Mouse (Mus musculus) forebrain, postnatal 0 days (tissue): ENCODE measurements around the gene Npcd. TPM values are rescaled to one million over a fixed set of nuclear protein-coding genes. Genes with fewer than 3 reads are reported as not detected.
A peak's percentile ranks its signal among the peaks of the same experiment; 100 is the strongest.

ENCODE experiments used
- ATAC-seq: fragments of 200-750 bp; cut with Nextera tagmentation; 2 replicates; pipeline ENCODE4 v1.8.0; 2017; ENCODE audit warnings: mild to moderate bottlenecking, moderate library complexity
- DNase-seq: peaks from one replicate; pipeline ENCODE4 v3.0.0-alpha.2; 2015
- H3K27ac ChIP-seq: fragments of 300-500 bp; sonication (generic); 2 replicates; pipeline ENCODE4 v1.5.1; 2014; ENCODE audit warnings: low read depth, mild to moderate bottlenecking, antibody characterized with exemption, low read length, moderate library complexity, mixed read lengths
- H3K27me3 ChIP-seq: fragments of 300-500 bp; sonication (generic); 2 replicates; pipeline ENCODE4 v1.6.1; 2014; ENCODE audit warnings: mild to moderate bottlenecking, low read length, mixed read lengths; ENCODE audit not compliant: insufficient read depth
- H3K36me3 ChIP-seq: fragments of 300-500 bp; sonication (generic); 2 replicates; pipeline ENCODE4 v1.6.1; 2014; ENCODE audit warnings: mild to moderate bottlenecking, moderate library complexity; ENCODE audit not compliant: insufficient read depth
- H3K4me1 ChIP-seq: fragments of 300-500 bp; sonication (generic); 2 replicates; pipeline ENCODE4 v1.6.1; 2014; ENCODE audit warnings: antibody characterized with exemption; ENCODE audit not compliant: insufficient read depth
- H3K4me2 ChIP-seq: fragments of 300-500 bp; sonication (generic); 2 replicates; pipeline ENCODE4 v1.6.1; 2014; ENCODE audit warnings: low read depth, mild to moderate bottlenecking, moderate library complexity
- H3K4me3 ChIP-seq: fragments of 300-500 bp; sonication (generic); 2 replicates; pipeline ENCODE4 v1.5.1; 2014; ENCODE audit warnings: low read depth, low read length, mixed read lengths
- H3K9ac ChIP-seq: fragments of 300-500 bp; sonication (generic); 2 replicates; pipeline ENCODE4 v1.6.1; 2014; ENCODE audit warnings: mild to moderate bottlenecking
- H3K9me3 ChIP-seq: fragments of 300-500 bp; sonication (generic); 2 replicates; pipeline ENCODE4 v1.6.1; 2016; ENCODE audit warnings: low read length
- CTCF ChIP-seq: sonication (generic); IDR thresholded peaks from 2 replicates; pipeline ENCODE4 v1.5.1; 2016; ENCODE audit warnings: antibody characterized with exemption, control low read depth, low read depth
- WGBS: fragments of 180-500 bp; shearing (Covaris S2); extraction: QIAGEN DNeasy Blood & Tissue Kit; methylation state at CpG from one replicate; pipeline ENCODE4 v1.1.7; 2014; 5-methylcytosine and 5-hydroxymethylcytosine counted together
- polyA plus RNA-seq: library from polyadenylated mRNA; unstranded; fragments of >200 nt; fragmentation: Nextera tagmentation; extraction: Ambion mirVana; gene quantifications from 2 replicates; pipeline ENCODE4 v1.2.1, GENCODE M21; 2015
- total RNA-seq: library from RNA; depleted of rRNA; stranded (reverse); fragments of >200 nt; gene quantifications from 2 replicates; pipeline ENCODE4 v1.2.3, GENCODE M21; 2014

Npcd gene
- total and polyA plus RNA-seq, 2 experiments from 2014 or later: 4.0 to 18.6 TPM

DNA sequence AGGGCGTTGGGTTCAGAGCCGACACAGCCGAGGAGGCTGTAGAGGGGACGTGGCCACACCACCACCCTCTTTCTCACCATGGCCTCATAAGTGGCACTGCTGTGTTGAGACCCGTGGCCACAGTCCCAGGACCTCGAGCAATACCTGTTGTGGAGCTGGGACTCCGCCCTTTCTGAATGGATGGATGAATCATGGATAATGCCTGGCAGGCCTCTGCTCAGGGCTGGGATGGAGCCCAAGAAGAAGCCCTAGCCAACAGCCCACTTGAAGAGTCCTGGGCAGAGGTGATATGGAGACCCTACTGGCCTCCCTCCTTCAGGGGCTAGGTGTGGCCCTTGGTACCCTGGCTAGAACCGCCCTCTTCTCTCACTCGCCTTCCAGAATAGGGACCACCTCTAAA, 71.0 kb downstream of the Npcd start:
- Histone ChIP-seq H3K9me3 (no peaks in the 10 kb centered on the region), H3K4me2 (no peak overlapping the region), H3K27ac (no peak overlapping the region), H3K4me1 (peaks cover 11% of the 10 kb centered on the region; the same call in 1 of the 2 replicates), H3K36me3 (peaks cover 34% of the 10 kb centered on the region), H3K27me3 (no peaks in the 10 kb centered on the region), H3K9ac (no peak overlapping the region), H3K4me3 (no peak overlapping the region)
- no peak for TF ChIP-seq CTCF
- 89% methylated on average over 9 of the region's 9 CpGs for WGBS
- DNase-seq (no peak), ATAC-seq (no peak)

GRCm38 (mm10) chr15:79760956-79761355, 73.1 kb downstream of the Npcd start:
- Histone ChIP-seq H3K4me2 (no peak overlapping the region), H3K9ac (no peak overlapping the region), H3K27me3 (no peaks in the 10 kb centered on the region), H3K36me3 (peaks cover 34% of the 10 kb centered on the region), H3K4me3 (no peak overlapping the region), H3K9me3 (no peaks in the 10 kb centered on the region), H3K4me1 (peaks cover 6% of the 10 kb centered on the region; the same call in 1 of the 2 replicates), H3K27ac (no peak overlapping the region)
- 88% methylated on average over 6 of the region's 6 CpGs for WGBS
- TF ChIP-seq CTCF: no peak
- DNase-seq (no peak), ATAC-seq (no peak)

- no peaks in the 10 kb centered on the region for H3K27me3 ChIP-seq
- H3K4me1 ChIP-seq: no peaks in the 10 kb centered on the region
- WGBS: 94% methylated on average over 3 of the region's 3 CpGs
- TF ChIP-seq CTCF: no peak
- DNase-seq: no peak
- H3K9me3 ChIP-seq: no peaks in the 10 kb centered on the region
- H3K9ac ChIP-seq: no peak overlapping the region
- no peak overlapping the region for H3K27ac ChIP-seq
- H3K4me2 ChIP-seq: no peak overlapping the region
- no peak for ATAC-seq
- H3K36me3 ChIP-seq: peaks cover 11% of the 10 kb centered on the region
- no peak overlapping the region for H3K4me3 ChIP-seq
These were observed 76.9 kb downstream of the Npcd start for GRCm38 (mm10) chr15:79757118-79757517.

DNA sequence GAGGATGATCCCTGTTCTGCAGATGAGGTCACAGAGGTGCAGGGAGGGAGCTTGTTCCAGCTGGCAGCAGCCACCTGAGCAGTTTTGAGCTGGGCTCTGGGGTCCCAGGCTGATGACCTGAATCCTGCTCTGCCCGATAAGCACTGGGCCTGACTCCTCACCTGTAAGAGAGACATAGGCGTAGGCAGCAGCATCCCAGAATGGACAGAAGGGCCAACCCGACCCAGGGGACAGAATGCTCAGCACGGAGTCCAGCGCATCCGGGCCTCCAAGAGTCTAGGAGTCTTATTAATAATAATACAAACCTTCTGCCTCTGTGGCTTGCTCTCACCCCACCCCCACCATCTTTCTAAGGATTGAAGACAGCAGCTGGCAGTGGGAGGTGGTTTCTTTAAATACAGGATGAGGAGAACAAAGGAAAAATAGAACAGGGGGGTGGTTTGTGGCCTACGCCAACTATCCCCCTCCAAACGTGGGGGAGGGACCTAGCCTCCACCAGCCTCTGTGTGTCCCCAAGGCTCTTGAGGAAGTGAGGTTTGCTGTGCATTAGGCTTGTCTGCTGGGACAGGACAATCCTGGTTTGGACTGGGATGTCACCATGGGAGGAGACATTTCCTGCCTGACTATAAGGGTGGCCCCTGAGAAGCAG, 77.9 kb downstream of the Npcd start:
- H3K27me3 ChIP-seq: no peaks in the 10 kb centered on the region
- no peak overlapping the region for H3K9ac ChIP-seq
- no peak overlapping the region for H3K27ac ChIP-seq
- ATAC-seq (no peak), DNase-seq (no peak)
- TF ChIP-seq CTCF: no peak
- WGBS: 68% methylated on average over 8 of the region's 8 CpGs
- H3K4me2 ChIP-seq: no peak overlapping the region
- no peak overlapping the region for H3K4me3 ChIP-seq
- no peaks in the 10 kb centered on the region for H3K9me3 ChIP-seq
- no peaks in the 10 kb centered on the region for H3K4me1 ChIP-seq
- H3K36me3 ChIP-seq: peaks cover 4% of the 10 kb centered on the region; the same call in 1 of the 2 replicates

DNA sequence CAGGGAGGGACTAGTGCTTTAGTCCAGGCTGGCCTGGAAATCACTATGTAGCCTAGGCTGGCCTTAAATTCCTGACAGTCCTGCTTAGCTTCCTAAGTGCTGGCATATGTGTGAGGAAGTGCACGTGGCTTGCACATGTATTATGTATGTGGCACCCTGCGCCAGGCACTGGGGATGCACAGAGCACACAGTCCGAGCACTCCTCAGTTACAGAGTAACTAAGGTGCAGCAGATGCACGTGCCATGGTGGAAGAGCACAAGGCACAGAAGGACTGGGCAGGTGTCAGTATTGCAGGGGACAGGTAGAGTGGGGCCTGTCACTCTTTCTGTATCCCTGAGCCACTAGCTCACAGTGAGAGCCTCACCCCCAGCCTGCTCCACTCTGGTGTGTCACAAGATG, 78.9 kb downstream of the Npcd start:
- DNase-seq: no peak
- Histone ChIP-seq H3K4me1 (no peaks in the 10 kb centered on the region), H3K9ac (no peak overlapping the region), H3K9me3 (no peaks in the 10 kb centered on the region), H3K36me3 (no peaks in the 10 kb centered on the region), H3K27me3 (no peaks in the 10 kb centered on the region), H3K4me3 (no peak overlapping the region), H3K27ac (no peak overlapping the region), H3K4me2 (no peak overlapping the region)
- no peak for TF ChIP-seq CTCF
- ATAC-seq: no peak
- 86% methylated on average over 4 of the region's 4 CpGs for WGBS

GRCm38 (mm10) chr15:79753873-79754272, 80.2 kb downstream of the Npcd start:
- DNase-seq: no peak
- 59% methylated on average over 4 of the region's 4 CpGs for WGBS
- no peak overlapping the region for H3K9ac ChIP-seq

GRCm38 (mm10) chr15:79753420-79753752, 80.7 kb downstream of the Npcd start:
- ATAC-seq: peak; percentile 3; the same call in 1 of the 2 replicates

More at GRCm38 (mm10) chr15:79753873-79754272, 80.2 kb downstream of the Npcd start:
- Histone ChIP-seq H3K9me3 (no peaks in the 10 kb centered on the region), H3K4me1 (no peaks in the 10 kb centered on the region), H3K36me3 (no peaks in the 10 kb centered on the region), H3K4me3 (no peak overlapping the region), H3K4me2 (no peak overlapping the region), H3K27ac (no peak overlapping the region), H3K27me3 (no peaks in the 10 kb centered on the region)
- no peak for TF ChIP-seq CTCF
- ATAC-seq: no peak

More at GRCm38 (mm10) chr15:79753420-79753752, 80.7 kb downstream of the Npcd start:
- DNase-seq: no peak
- Histone ChIP-seq H3K36me3 (no peaks in the 10 kb centered on the region), H3K4me3 (no peak overlapping the region), H3K4me1 (no peaks in the 10 kb centered on the region), H3K27ac (no peak overlapping the region), H3K27me3 (no peaks in the 10 kb centered on the region), H3K4me2 (no peak overlapping the region), H3K9ac (no peak overlapping the region), H3K9me3 (no peaks in the 10 kb centered on the region)
- no peak for TF ChIP-seq CTCF
- WGBS: 92% methylated on average over 3 of the region's 3 CpGs
